Mouse (Mus musculus) c-Kit-negative CD71-positive TER-119-positive erythroid progenitor cells, embryonic 14.5 days (primary cell): ENCODE results near the gene LTO1.
"Not testable (repeated sequence)": the region's sequence is repeated elsewhere in the genome, so short reads cannot be mapped to it uniquely, and the experiment has no call there.

ENCODE experiments used
- DNase-seq: peaks from one replicate; pipeline ENCODE4 v3.0.0-alpha.2; 2013; ENCODE audit warnings: low read depth, low spot score

LTO1 gene

GRCm38 (mm10) chr7:144914948-144915750 is at the start of gene LTO1:
LTO1 (plus strand) TSS chr7:144915100.
- DNase-seq = peak; percentile 87

DNA sequence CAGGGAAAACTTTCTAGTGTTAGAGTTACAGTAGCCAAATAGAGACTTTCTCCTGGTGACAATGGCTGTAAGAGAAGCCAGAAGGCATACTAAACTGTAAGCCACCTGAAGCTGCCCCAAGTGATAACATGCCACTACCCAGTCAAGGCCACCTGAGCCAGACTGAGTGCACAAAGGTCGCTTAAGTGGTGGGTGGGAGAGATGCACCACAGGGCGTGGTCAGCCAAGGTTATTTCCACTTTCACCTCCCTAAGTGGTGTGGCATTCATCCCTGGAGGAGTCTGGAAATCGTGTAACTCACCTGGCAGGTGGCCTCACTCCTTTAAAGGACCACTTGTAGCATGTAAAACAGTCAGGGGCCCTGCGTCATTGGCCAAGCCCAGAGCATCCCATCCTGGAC is 47.7 kb upstream of the LTO1 start:
- no peak for DNase-seq

DNA sequence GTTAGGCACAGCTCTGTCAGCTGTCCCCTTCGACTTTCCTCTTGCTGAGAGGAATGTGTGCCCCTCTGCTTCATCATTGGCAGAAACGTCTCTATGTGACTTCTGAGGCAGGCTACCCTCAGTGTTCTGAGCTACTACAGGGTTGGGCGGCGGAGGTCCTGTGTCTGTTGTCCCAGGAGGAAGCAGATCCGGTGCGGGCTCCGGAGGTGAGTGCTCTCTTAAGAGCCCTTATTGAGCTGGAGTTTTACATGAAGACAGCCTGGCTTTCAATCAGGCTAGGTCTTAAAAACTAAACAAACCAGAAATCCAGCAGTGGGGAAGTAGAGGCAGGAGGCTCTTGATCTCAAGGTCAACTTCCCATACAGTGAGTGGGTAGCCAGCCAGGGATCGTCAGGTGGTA is 47.3 kb upstream of the LTO1 start:
- no peak for DNase-seq

GRCm38 (mm10) chr7:144872420-144872819 is 42.5 kb upstream of the LTO1 start:
- no peak for DNase-seq

DNA sequence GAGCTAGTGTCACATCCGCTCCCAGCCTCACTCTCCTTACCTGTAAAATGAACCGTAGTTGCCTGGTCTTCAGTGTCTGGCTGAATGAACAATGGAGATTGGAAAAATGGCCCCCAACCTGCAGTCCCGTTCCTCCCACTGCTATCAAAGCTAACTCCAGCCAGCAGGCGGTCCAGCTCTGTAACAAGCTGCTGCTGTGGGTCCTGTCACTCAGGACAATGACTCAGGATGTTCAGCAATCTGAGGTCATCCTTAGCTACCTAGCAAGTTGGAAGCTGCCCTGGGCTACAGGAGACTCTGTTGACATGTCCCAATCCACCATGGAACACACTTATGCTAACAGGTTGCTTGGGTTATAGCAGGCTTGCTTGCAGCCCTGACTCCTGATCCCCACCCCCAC is 41.7 kb upstream of the LTO1 start:
- DNase-seq = no peak

GRCm38 (mm10) chr7:144874226-144874625 is 40.7 kb upstream of the LTO1 start:
- DNase-seq = no peak

DNA sequence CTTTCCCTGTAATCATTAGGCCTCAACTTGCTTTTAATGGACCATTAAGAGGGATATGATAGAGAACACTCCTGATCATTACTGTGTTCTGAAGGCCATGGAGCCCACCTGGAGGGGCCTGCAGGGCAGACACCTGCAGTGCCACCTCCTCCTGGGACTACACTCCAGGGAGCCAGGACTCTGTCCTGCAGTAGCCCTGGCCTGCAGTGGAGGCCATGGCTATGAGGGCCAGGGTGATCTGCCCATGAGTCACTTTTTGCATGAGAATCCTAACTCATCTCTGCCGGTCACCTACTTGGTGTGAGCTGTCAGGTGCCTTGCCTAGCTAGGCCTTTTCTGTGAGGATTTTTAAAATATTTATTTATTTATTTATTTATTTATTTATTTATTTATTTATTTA is 36.5 kb upstream of the LTO1 start:
- no peak for DNase-seq

- DNase-seq = no peak
Measured at GRCm38 (mm10) chr7:144883106-144883505, 31.8 kb upstream of the LTO1 start.

DNA sequence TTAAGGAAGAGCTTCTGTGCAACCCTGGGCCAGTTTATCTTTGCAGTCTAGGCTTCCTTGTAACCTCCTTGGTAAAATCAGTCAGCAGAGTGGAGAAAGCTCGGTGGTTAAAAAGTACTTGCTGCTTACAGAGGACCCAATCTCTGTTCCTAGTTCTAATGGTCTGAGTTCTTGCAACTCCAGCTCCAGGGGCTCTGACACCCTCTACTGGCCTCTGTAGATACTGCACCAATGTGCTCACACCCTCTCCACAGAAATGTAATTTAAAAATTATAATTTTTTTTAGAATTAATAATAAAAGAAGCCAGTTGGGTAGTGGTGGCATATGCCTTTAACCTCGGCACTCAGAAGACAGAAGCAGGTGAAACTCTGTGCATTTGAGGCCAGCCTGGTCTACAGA is 27.2 kb upstream of the LTO1 start:
- DNase-seq = no peak

DNA sequence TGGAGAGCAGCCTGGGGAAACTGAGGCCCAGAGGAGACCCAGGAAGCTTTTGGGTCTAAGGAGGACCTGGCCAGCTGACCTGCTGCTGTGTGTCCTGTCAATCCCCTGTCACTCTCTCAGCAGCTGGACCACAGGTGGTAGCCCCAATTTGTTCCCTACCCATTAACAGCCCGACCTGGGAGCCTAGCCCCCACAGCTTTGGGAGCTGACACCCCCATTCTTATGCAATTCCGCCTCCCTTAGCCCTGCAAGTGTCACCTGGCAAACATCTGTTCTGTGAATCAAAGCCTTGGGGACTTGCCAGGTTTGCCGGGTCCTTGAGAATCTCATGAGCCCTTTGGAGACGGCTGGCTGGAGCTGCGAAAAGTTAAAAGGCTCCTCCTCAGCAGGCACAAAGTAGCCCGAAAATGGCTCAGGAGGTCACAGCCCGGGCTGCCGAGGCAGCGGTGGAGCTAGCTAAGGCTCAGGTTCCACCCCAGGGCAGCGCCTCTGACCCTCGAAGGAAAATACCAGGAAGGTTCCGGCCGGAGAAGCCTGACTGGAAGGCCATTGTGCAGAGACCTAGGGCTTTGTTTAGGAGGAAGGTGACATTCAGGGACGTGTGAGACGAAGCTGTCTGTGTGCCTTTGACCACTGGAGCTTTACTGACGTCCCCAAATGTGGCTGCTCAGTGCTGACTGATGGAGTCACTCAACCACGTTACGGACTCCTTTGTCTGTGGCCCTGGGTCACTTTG is 26.2 kb upstream of the LTO1 start:
- DNase-seq = no peak

DNA sequence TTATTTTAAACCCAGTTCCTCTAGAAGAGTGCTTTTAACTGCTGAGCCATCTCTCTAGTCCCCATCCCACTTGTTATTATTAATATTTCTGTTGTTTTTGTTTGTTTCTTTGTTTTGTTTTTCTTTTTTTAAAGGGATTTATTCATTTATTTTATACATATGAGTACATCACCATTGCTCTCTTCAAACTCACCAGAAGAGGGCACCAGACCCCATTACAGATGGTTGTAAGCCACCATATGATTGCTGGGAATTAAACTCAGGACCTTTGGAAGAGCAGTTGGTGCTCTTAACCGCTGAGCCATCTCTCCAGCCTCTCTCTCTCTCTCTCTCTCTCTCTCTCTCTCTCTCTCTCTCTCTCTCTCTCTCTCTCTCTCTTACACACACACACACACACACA is 24.2 kb upstream of the LTO1 start:
- DNase-seq = not testable (repeated sequence)

GRCm38 (mm10) chr7:144891863-144892262 is 23.0 kb upstream of the LTO1 start:
- no peak for DNase-seq

DNA sequence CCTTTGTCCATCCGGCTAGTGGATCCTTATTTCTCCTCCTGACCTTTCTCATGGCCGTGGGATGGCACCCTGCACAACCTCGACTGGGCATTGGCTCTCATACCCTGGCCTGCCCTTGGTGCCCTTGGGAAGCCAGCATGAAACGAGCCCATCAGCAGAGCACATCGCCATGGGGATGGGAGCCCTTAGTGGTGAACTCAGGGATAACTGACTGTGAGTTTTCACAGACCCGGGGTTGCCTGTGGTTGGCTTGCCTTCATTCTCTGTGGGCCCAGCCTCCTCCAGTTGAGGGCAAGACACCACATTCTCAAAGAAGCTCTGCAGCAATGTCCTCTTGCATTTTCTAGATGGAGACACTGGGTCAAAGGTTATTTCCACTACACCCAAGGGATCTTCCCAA is 22.6 kb upstream of the LTO1 start:
- DNase-seq = no peak

DNA sequence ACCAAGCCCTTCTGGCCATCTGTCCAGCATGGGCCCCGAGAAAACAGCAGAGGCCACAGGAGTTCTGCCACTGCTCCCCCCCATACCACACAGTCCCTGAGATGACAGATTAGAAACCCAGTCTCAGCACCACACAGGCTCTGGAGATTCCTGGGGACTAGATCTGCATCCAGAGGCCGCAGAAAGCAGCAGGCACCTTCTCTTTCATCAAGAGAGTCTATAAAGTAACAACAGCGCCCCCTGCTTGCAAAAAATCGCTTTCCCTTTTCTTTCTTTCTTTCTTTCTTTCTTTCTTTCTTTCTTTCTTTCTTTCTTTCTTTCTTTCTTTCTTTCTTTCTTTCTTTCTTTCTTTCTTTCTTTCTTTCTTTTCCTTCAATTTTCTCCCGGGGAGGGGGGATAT is 20.7 kb upstream of the LTO1 start:
- DNase-seq = peak; percentile 26

DNA sequence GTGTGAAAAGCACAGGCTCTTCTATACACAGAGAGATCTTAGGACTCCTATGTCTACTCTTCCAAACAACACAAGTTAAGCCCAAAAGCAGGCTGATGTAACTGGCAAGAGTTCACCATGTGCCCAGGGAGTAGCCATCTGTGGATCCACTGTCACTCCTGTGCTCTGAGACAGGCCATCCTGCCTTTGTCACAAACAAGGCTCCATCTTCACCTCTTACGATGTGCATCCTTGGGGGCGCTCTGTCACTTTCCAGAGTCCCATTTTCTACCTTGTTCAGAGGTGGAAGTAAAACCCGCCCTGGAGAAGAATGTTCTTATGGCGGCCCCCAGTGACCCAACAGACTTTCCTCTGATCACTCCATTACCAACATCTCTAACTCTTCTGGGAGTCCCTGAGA is 20.2 kb upstream of the LTO1 start:
- DNase-seq = no peak

DNA sequence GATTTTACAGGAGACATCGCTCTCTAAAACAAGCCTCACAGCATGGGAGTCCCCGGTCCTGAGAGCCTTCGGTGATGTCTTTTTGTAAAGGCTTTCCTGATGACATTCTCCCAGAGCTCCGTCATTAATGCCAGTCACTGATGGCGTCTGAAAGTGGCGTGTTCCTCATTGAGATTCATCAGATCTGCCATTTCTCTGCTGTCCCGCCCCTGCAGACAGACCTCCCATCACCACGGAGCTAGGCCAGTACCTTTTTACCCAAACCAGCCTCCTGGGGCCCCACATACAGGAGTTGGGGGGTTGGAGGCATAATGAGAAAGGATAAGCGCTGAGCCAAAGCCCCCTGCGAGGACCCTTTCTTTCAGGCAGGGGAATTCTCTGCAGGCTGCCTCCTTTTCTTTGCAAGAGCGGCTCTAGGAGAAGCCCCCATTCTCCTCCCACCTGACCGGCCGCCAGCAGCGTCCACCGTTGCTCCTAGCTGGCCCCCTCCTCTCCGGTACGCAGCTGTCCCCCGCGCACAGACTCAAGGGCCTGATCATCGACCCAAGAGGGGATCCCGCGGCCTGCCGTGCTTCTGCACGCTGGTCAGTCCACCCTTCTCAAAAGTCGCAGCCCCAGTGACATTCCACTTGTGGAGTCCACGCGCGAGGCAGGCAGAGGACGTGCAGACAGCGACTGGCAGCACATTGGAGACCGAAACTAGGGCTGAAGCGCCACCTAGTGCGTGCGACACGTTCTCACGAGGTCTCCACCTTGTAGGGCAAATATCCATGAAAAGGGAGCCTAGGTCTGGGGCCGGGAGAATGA is 19.4 kb upstream of the LTO1 start:
- no peak for DNase-seq

DNA sequence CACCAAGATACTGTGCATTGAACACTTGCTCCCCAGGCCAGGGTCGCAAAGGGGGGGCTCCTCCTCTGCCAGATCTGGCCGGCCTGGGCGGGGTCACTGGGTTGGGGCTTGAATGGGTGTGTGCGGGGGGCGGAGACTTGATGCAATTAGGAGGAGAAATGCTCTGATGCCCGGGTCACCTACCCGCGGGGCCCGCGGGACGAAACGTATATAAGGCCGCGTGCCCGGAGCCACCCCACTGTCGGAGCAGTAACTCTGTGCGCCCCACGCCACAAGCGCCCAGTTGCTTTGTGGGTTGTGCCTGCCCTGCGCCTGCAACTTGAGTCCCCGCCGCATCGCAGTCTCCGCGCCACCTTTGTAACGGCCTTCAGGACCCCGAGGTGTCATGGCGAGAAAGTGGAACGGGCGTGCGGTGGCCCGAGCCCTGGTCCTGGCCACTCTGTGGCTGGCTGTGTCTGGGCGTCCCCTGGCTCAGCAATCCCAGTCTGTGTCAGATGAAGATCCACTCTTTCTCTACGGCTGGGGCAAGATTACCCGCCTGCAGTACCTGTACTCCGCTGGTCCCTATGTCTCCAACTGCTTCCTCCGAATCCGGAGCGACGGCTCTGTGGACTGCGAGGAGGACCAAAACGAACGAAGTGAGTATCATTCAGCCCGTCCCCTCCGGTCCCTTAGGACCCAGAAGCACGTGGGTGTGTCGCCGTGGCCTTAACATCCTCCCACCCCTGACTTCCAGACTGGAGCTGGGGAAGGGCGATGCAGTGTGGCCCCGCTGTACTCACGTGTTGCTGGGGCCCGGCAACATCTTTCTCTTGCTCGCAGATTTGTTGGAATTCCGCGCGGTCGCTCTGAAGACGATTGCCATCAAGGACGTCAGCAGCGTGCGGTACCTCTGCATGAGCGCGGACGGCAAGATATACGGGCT is 18.3 kb upstream of the LTO1 start, which contains the start of gene Fgf15:
Fgf15 (plus strand) TSS at position 238 of the 925 bp plus-strand sequence.
- no peak for DNase-seq

DNA sequence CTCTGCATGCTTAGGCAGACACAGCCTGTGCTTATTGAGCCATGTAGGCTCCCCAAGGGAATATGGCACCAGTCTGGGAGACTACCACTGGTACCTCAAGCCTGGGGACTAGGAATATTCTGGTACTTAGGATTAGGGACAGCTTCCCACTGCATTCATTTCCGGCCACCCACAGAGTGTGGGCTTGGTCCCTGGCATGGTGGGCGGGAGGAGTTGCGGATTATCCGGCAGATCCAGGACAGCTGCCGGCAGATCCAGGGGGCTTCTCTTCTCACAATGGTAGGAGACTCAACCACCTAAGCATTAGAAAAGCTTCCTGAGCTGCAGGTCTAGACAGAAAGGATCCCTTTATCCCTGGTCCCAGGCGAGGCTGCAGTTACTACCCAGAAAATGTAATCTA is 16.4 kb upstream of the LTO1 start:
- no peak for DNase-seq

- not testable (repeated sequence) for DNase-seq
Measured at GRCm38 (mm10) chr7:144905514-144905913, 9.4 kb upstream of the LTO1 start.

DNA sequence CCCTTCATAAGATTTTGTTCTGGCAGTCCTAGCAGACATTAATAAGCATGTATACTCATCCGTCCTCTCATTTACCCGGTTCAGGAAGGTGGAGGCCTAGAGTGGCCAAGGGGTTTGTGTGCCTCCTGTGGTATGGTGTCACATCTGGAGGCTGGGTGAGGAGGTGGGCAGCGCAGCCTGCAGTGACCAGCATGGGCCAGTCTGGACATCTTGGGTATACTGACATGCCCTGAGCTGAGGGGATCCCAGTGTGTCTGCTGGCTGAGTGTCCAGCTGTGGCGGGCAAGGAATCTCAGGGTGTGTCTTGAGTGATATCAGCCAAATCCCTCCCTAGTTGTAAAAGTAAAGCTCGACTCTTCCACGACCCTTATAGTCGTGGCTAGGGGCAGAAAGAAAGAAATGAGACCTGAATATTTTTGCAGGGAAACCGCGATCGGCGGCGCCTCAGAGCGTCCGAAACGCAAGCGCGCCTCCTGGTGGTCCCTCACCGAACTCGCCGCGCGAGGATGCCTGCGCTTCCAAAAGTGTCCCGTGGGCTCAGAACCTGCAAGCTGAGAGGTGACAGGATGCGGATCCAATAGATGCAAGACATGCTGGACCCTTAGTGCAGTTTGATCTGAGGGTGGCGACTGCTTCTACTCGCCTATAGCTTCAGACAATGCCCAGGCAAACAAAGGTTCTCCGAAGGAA is 8.0 kb upstream of the LTO1 start:
- peak; percentile 21 for DNase-seq

DNA sequence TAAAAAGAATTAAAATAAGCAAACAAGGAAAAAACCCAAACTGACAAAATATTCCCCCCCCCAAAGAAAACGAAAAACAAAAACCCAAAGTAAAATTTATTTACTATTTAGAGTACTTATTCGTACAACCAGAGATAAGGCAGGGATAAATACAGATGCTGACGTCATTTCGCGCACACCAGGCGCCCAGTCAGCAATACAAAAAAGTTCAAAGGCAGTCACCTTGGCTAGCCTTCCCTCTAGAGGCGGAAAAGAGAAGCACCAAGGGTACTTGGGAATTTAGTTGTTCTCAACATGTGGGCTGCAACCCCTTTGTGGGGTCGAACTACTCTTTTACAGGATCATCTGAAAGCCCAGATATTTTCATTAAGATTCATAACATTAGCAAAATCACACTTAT is 7.1 kb upstream of the LTO1 start:
- no peak for DNase-seq
